ENCODE assay signal across 8 mouse cellular contexts in genomic region chr19:55556168-55556999, GRCm38 (mm10).
DNase-seq lines count a peak whose midpoint lies in the region; ATAC-seq lines count a peak whose summit lies in the region.

No protein-coding gene starts in this region.

- H3K4me2 ChIP-seq in hindbrain, embryonic 12.5 days (replicated peaks): peak overlapping the region; percentile 36

- no peak overlapping the region for H3K9ac ChIP-seq in hindbrain, embryonic 12.5 days

- H3K4me3 ChIP-seq in forebrain, embryonic 10.5 days: peak overlapping the region; percentile 21
- H3K4me3 ChIP-seq in hindbrain, embryonic 12.5 days: peak overlapping the region; percentile 13; the same call in 1 of the 2 replicates

- H3K9me3 ChIP-seq in forebrain, embryonic 10.5 days: no peaks in the 10 kb centered on the region
- H3K9me3 ChIP-seq in hindbrain, embryonic 12.5 days (replicated peaks): no peaks in the 10 kb centered on the region

- peaks cover 72% of the 10 kb centered on the region for H3K27me3 ChIP-seq in forebrain, embryonic 10.5 days (ENCODE audit: poor library complexity, severe bottlenecking)
- H3K27me3 ChIP-seq in hindbrain, embryonic 12.5 days: peaks cover 51% of the 10 kb centered on the region

- peak; percentile 27 for DNase-seq in thymus, postnatal 14 days
- DNase-seq in thymus, postnatal 25 days: no peak
- peak; percentile 91 for DNase-seq in forebrain, embryonic 10.5 days (ENCODE audit: extremely low spot score, low spot score)
- peak; percentile 17 for DNase-seq in layer of hippocampus, adult 9-10 months (ENCODE audit: low spot score)
- DNase-seq in spleen, adult 18-20 months: peak; percentile 35 to 60
- DNase-seq in urinary bladder, postnatal 10 days (ENCODE audit: low spot score): no peak

- H3K27ac ChIP-seq in forebrain, embryonic 10.5 days: peak overlapping the region; percentile 71
- H3K27ac ChIP-seq in hindbrain, embryonic 12.5 days: peak overlapping the region; percentile 60

- peaks cover 60% of the 10 kb centered on the region for H3K4me1 ChIP-seq in forebrain, embryonic 10.5 days
- H3K4me1 ChIP-seq in hindbrain, embryonic 12.5 days: peaks cover 16% of the 10 kb centered on the region

- 2% methylated on average over 21 of the region's 21 CpGs for WGBS in forebrain, embryonic 10.5 days
- WGBS in hindbrain, embryonic 12.5 days: 3% methylated on average over 21 of the region's 21 CpGs

- no peaks in the 10 kb centered on the region for H3K36me3 ChIP-seq in forebrain, embryonic 10.5 days (replicated peaks)
- no peaks in the 10 kb centered on the region for H3K36me3 ChIP-seq in hindbrain, embryonic 12.5 days

- peak; percentile 99 for ATAC-seq in hindbrain, embryonic 12.5 days (ENCODE audit: low FRiP score)
- ATAC-seq in megakaryocyte progenitor cell, adult 5-6 weeks (replicated peaks; ENCODE audit: poor library complexity): peak; percentile 87

Comparison
In these comparisons a context has a peak if more than half of its experiments do, and no peak if none do; other contexts are left out.
1. DNase-seq: peak in thymus, postnatal 14 days (single experiment), forebrain, embryonic 10.5 days (single experiment), layer of hippocampus, adult 9-10 months (single experiment) and spleen, adult 18-20 months (2 of 2); none in thymus, postnatal 25 days (single experiment) and urinary bladder, postnatal 10 days (single experiment).